Mouse (Mus musculus) forebrain, embryonic 14.5 days (tissue): ENCODE results near the gene Nprl2. TPM values are rescaled to one million over a fixed set of nuclear protein-coding genes. Genes with fewer than 3 reads are reported as not detected.
A peak's percentile ranks its signal among the peaks of the same experiment; 100 is the strongest.
"Not testable (repeated sequence)": the region's sequence is repeated elsewhere in the genome, so short reads cannot be mapped to it uniquely, and the experiment has no call there.

Experiments used
- ATAC-seq: fragments of 200-750 bp; cut with Nextera tagmentation; 2 replicates; pipeline ENCODE4 v1.8.0; 2017; ENCODE audit warnings: mild to moderate bottlenecking, moderate library complexity
- DNase-seq: peaks from one replicate; pipeline ENCODE4 v3.0.0-alpha.2; 2015; ENCODE audit warnings: low spot score
- H3K27ac ChIP-seq: fragments of 300-500 bp; sonication (generic); 2 replicates; pipeline ENCODE4 v1.5.1; 2014; ENCODE audit warnings: low read depth, mild to moderate bottlenecking, control low read depth, low read length, moderate library complexity
- H3K27me3 ChIP-seq: fragments of 300-500 bp; sonication (generic); replicated peaks from 2 replicates; pipeline ENCODE4 v1.6.1; 2014; ENCODE audit warnings: low read length, control low read depth, mixed read lengths; ENCODE audit not compliant: control insufficient read depth, insufficient read depth
- H3K36me3 ChIP-seq: fragments of 300-500 bp; sonication (generic); 2 replicates; pipeline ENCODE4 v1.6.1; 2014; ENCODE audit warnings: low read length, control low read depth; ENCODE audit not compliant: control insufficient read depth, insufficient read depth
- H3K4me1 ChIP-seq: fragments of 300-500 bp; sonication (generic); 2 replicates; pipeline ENCODE4 v1.6.1; 2014; ENCODE audit warnings: antibody characterized with exemption, low read length, control low read depth; ENCODE audit not compliant: control insufficient read depth, insufficient read depth
- H3K4me2 ChIP-seq: fragments of 300-500 bp; sonication (generic); 2 replicates; pipeline ENCODE4 v1.6.1; 2014; ENCODE audit warnings: mild to moderate bottlenecking, control low read depth, low read length
- H3K4me3 ChIP-seq: fragments of 300-500 bp; sonication (generic); 2 replicates; pipeline ENCODE4 v1.5.1; 2014; ENCODE audit warnings: low read depth, low read length, control low read depth
- H3K9ac ChIP-seq: fragments of 300-500 bp; sonication (generic); 2 replicates; pipeline ENCODE4 v1.6.1; 2014; ENCODE audit warnings: mild to moderate bottlenecking, low read length, control low read depth, moderate library complexity
- H3K9me3 ChIP-seq: fragments of 300-500 bp; sonication (generic); replicated peaks from 2 replicates; pipeline ENCODE4 v1.6.1; 2016; ENCODE audit warnings: low read length, control low read depth, mixed read lengths; ENCODE audit not compliant: control insufficient read depth
- WGBS: fragments of 180-500 bp; shearing (Covaris S2); extraction: QIAGEN DNeasy Blood & Tissue Kit; methylation state at CpG from one replicate; pipeline ENCODE4 v1.1.7; 2014; 5-methylcytosine and 5-hydroxymethylcytosine counted together
- polyA plus RNA-seq: library from polyadenylated mRNA; unstranded; fragments of >200 nt; fragmentation: Nextera tagmentation; extraction: Ambion mirVana; gene quantifications from 2 replicates; pipeline ENCODE4 v1.2.1, GENCODE M21; 2014

Gene Nprl2
- polyA plus RNA-seq, 1 experiment from 2014 or later: 83.8 TPM

DNA sequence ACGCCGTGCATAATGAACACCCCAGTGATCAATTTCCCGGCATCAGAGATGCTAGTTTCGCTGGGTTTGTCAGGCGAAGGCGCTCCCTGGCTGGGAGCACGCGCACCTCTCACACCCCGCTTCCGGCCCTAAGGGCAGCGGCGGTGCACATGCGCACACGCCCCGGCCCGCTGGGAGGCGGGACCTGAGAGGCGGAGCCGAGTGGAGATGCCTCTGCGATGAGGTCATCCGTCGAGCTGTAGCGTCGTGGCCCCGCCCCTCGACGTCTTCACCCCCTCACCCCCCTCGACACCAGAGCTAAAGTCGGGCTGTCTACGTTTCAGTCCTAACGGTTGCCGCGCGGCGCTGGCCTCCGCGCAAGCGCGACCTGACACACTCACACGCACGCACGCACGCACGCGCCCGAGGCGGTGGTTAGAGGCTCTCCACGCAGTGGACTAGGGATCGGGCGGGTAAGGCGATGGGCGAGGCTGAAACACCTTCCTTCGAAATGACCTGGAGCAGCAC lies 12.3 kb downstream of the Nprl2 start:
- H3K36me3 ChIP-seq: peaks cover 24% of the 10 kb centered on the region
- ATAC-seq (peak; percentile 93), DNase-seq (peak; percentile 99)
- H3K4me1 ChIP-seq: peaks cover 31% of the 10 kb centered on the region
- H3K27me3 ChIP-seq: peaks cover 30% of the 10 kb centered on the region
- H3K4me3 ChIP-seq: peak overlapping the region; percentile 63
- peak overlapping the region; percentile 88 for H3K9ac ChIP-seq
- no peaks in the 10 kb centered on the region for H3K9me3 ChIP-seq
- peak overlapping the region; percentile 82 for H3K27ac ChIP-seq
- under 1% methylated on average over 53 of the region's 53 CpGs for WGBS
- peak overlapping the region; percentile 89 for H3K4me2 ChIP-seq

DNA sequence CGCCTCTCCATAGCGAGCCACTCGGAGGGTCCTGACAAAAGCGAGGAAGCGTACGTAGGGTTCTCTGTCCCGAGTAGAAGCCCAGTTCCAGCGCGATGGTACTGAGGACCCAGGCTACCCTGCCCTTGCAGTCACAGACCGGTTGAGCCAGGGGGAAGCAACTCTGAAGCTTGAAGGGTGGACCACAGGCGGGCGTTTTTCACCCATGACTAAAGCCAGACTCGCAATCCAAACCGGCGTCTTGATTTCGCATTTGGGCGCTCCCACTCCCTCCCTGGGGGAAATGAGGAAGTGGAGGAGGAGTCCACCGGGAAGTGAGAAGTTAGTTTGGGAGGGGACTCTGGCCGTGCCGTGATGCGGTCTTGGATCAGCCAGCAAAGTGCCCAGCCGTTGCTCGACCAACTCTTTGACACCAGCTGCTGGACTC lies 13.0 kb downstream of the Nprl2 start:
- H3K36me3 ChIP-seq: peaks cover 31% of the 10 kb centered on the region
- DNase-seq: no peak
- peak overlapping the region; percentile 88 for H3K9ac ChIP-seq
- H3K4me3 ChIP-seq: peak overlapping the region; percentile 63
- ATAC-seq: no peak
- peaks cover 30% of the 10 kb centered on the region for H3K27me3 ChIP-seq
- H3K4me2 ChIP-seq: peak overlapping the region; percentile 89
- peaks cover 31% of the 10 kb centered on the region for H3K4me1 ChIP-seq
- whole genome bisulfite sequencing: under 1% methylated on average over 23 of the region's 23 CpGs
- no peaks in the 10 kb centered on the region for H3K9me3 ChIP-seq
- peak overlapping the region; percentile 82 for H3K27ac ChIP-seq

DNA sequence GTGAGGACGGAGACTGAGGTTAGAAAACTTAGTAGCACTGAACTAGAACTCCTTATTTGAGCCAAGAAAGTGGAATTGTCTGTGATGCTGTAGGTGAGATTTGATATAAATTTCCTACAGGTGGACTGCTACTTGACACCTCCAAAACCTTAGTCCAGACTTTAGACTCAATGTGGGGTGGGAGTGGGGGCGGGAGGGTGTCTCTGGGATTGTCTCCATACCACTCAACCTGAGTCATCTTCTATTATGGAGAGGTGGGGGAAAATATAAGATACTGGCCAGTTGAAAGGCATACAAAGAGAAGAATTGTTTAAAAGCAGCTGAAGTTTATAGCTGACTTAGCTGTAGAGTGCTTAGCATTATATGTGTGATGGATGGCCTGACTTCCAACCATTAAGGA lies 13.7 kb downstream of the Nprl2 start:
- H3K9ac ChIP-seq: peak overlapping the region; percentile 88
- ATAC-seq (no peak), DNase-seq (no peak)
- WGBS: 43% methylated on average over 2 of the region's 2 CpGs
- H3K9me3 ChIP-seq: no peaks in the 10 kb centered on the region
- peak overlapping the region; percentile 63 for H3K4me3 ChIP-seq
- peak overlapping the region; percentile 89 for H3K4me2 ChIP-seq
- H3K27ac ChIP-seq: no peak overlapping the region
- H3K4me1 ChIP-seq: peaks cover 31% of the 10 kb centered on the region
- H3K27me3 ChIP-seq: peaks cover 25% of the 10 kb centered on the region
- H3K36me3 ChIP-seq: peaks cover 38% of the 10 kb centered on the region

DNA sequence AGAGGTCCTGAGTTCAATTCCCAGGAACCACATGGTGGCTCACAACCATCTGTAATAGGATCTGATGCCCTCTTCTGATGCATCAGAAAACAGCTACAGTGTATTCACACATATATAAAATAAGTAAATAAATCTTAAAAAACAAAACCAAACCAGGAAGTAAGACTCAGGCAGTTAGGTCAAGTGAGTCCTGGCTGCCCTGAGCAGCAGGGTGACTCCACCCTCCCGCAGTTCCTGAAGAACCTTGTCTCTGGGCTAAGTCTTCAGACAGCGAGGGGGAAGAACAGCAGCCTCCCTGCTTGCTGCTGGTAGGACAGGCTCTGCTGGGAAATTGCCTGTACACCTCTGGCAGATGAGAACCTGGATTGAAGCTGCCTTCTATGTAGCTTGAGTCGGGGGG lies 14.3 kb downstream of the Nprl2 start:
- peaks cover 29% of the 10 kb centered on the region for H3K4me1 ChIP-seq
- peak overlapping the region; percentile 41; the same call in 1 of the 2 replicates for H3K9ac ChIP-seq
- H3K27me3 ChIP-seq: peaks cover 19% of the 10 kb centered on the region
- DNase-seq (no peak), ATAC-seq (no peak)
- H3K9me3 ChIP-seq: no peaks in the 10 kb centered on the region
- 84% methylated on average over 3 of the region's 3 CpGs for WGBS
- no peak overlapping the region for H3K27ac ChIP-seq
- H3K36me3 ChIP-seq: peaks cover 44% of the 10 kb centered on the region
- 0 out of 2 replicates have a peak overlapping the region, but pooled peaks have one; percentile 63 for H3K4me3 ChIP-seq
- H3K4me2 ChIP-seq: peak overlapping the region; percentile 89; the same call in 1 of the 2 replicates

DNA sequence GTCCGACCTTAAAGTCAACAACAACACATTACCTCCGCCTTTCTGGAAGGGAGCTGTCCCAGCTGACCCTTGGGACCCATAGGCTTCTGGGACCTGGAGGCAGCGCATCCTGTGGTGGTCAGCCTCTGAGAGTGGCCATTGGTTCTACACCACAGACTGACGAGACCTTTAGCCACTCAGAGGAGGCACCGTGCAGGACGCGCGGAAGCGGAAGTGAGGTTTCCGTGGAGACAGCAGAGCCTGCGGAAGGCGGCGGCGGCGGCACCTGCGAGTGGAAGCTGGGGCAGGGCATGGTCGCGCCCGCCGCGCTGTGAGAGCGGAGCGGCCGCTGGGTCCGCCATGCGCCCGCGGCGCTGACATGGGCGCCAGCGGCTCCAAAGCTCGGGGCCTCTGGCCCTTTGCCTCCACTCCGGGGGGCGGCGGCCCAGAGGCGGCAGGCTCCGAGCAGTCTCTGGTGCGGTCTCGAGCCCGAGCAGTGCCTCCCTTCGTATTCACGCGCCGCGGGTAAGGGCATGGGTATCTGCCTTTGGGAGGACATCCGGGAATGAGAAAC lies 21.1 kb downstream of the Nprl2 start, which contains the start of gene Tusc2:
Gene Tusc2, plus strand, starts transcription at position 227 of the 553 bp plus-strand sequence.
- Histone ChIP-seq H3K36me3 (peaks cover 65% of the 10 kb centered on the region), H3K4me3 (peak within 1 kb of the TSS; percentile 71), H3K27ac (no peak within 1 kb of the TSS; the same call in 1 of the 2 replicates), H3K9ac (peak within 1 kb of the TSS; percentile 76), H3K4me1 (peaks cover 14% of the 10 kb centered on the region), H3K9me3 (no peaks in the 10 kb centered on the region), H3K27me3 (no peaks in the 10 kb centered on the region), H3K4me2 (peak within 1 kb of the TSS; percentile 75)
- peak; percentile 96 for DNase-seq
- peak; percentile 98 for ATAC-seq
- WGBS: under 1% methylated on average over 46 of the region's 46 CpGs

DNA sequence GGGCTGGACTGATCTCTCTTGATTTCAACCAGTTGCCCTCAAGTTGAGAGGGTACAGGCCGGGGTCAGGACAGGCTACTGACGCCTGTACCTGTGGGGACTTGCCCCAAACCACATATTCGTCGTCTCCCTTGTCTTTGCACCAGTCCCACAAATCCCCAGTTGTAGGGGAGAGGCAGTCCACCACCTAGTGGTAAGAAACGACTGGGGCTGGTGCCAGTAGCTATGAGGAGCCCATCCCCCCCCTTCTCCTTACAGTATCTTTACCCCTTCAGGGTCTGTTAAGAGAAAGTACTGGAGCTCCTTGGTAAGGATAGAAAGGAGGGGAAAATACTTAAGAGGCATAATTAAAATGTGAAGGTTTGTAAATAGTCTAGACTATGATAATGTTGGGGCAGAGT lies 23.5 kb downstream of the Nprl2 start:
- not testable (repeated sequence) for H3K27me3 ChIP-seq, H3K9ac ChIP-seq, H3K9me3 ChIP-seq, H3K27ac ChIP-seq, H3K4me3 ChIP-seq, DNase-seq, ATAC-seq, H3K4me2 ChIP-seq
- WGBS: 46% methylated on average over 5 of the region's 5 CpGs
- Histone ChIP-seq H3K36me3 (peaks cover 41% of the 10 kb centered on the region), H3K4me1 (peaks cover 24% of the 10 kb centered on the region)

- no peaks in the 10 kb centered on the region for H3K27me3 ChIP-seq
- WGBS: 60% methylated on average over 15 of the region's 15 CpGs
- no peak overlapping the region for H3K27ac ChIP-seq
- no peak for ATAC-seq
- H3K9me3 ChIP-seq: no peaks in the 10 kb centered on the region
- DNase-seq: peak; percentile 73
- peaks cover 31% of the 10 kb centered on the region for H3K4me1 ChIP-seq
- no peak overlapping the region for H3K9ac ChIP-seq
- no peak overlapping the region for H3K4me3 ChIP-seq
- H3K4me2 ChIP-seq: 0 out of 2 replicates have a peak overlapping the region, but pooled peaks have one; percentile 0
- H3K36me3 ChIP-seq: peaks cover 41% of the 10 kb centered on the region
These were observed 24.1 kb downstream of the Nprl2 start for GRCm38 (mm10) chr9:107566041-107566709.

DNA sequence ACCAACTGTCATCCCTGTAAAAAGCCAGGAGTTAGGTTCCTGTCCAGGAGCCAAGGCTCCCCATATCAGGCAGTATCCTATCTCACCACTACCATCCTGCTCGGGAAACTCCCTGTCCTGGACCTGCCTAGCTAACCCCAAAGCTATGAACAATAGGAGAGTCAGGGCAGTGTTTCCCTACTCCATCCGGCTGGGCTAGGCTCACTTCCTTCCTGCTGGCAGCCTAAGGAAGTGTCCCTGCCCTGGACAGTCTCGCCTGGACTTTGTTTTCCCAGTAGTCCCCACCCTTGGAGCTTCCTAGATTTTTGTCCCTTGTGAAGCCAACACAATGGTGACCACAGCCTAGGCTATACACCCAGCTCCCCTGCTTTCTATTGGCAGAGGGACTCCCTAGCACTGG lies 24.8 kb downstream of the Nprl2 start:
- Histone ChIP-seq H3K36me3 (peaks cover 41% of the 10 kb centered on the region), H3K27ac (no peak overlapping the region), H3K4me3 (no peak overlapping the region), H3K9ac (no peak overlapping the region), H3K4me1 (peaks cover 31% of the 10 kb centered on the region), H3K9me3 (no peaks in the 10 kb centered on the region), H3K27me3 (no peaks in the 10 kb centered on the region), H3K4me2 (no peak overlapping the region)
- DNase-seq (no peak), ATAC-seq (no peak)
- 64% methylated on average over 3 of the region's 3 CpGs for WGBS
